Mouse (Mus musculus) cerebellum, adult 2 months (tissue): ENCODE measurements around the gene Aff3. TPM values are rescaled to one million over a fixed set of nuclear protein-coding genes. Genes with fewer than 3 reads are reported as not detected.

ENCODE experiments used
- DNase-seq, 2 experiments: peaks; one replicate each; pipeline ENCODE4 v3.0.0; 2021
- H3K27ac ChIP-seq: fragments of 200-500 bp; 2 replicates; pipeline ENCODE4 v1.5.1; 2012; ENCODE audit warnings: low read length, control low read depth, inconsistent platforms; ENCODE audit not compliant: insufficient read depth
- H3K27me3 ChIP-seq: fragments of 200-500 bp; 2 replicates; pipeline ENCODE4 v1.6.1; 2012; ENCODE audit warnings: inconsistent platforms, mild to moderate bottlenecking, low read length, moderate library complexity; ENCODE audit not compliant: control insufficient read depth, insufficient read depth
- H3K4me1 ChIP-seq: fragments of 200-500 bp; 2 replicates; pipeline ENCODE4 v1.6.1; 2011; ENCODE audit warnings: low read length; ENCODE audit not compliant: control insufficient read depth, insufficient read depth
- H3K4me3 ChIP-seq: fragments of 200-500 bp; replicated peaks from 2 replicates; pipeline ENCODE3; 2011; ENCODE audit warnings: mild to moderate bottlenecking, low read depth, low read length, control low read depth; ENCODE audit not compliant: insufficient read depth
- CTCF ChIP-seq: fragments of 200-500 bp; IDR thresholded peaks from 2 replicates; pipeline ENCODE4 v1.5.1; 2011; ENCODE audit warnings: low read depth, mild to moderate bottlenecking, control low read depth, low read length, moderate library complexity, borderline replicate concordance; ENCODE audit not compliant: insufficient read depth
- POLR2A ChIP-seq: fragments of 200-500 bp; IDR thresholded peaks from 2 replicates; pipeline ENCODE4 v1.6.1; 2011; ENCODE audit warnings: low read length, control low read depth, borderline replicate concordance; ENCODE audit not compliant: insufficient read depth
- WGBS: fragments of 180-500 bp; shearing (Covaris S2); methylation state at CpG from one replicate; pipeline ENCODE4 v1.1.7; 2018; 5-methylcytosine and 5-hydroxymethylcytosine counted together
- polyA plus RNA-seq: library from polyadenylated mRNA; depleted of rRNA; stranded (reverse); fragments of >200 nt; gene quantifications from 2 replicates; pipeline ENCODE4 v1.2.3, GENCODE M21; 2012

Aff3 gene
- polyA plus RNA-seq, 1 experiment: 19.8 TPM

GRCm38 (mm10) chr1:38363856-38364255 is 300.9 kb downstream of the Aff3 start:
- WGBS: 98% methylated on average over 2 of the region's 2 CpGs
- Histone ChIP-seq H3K27me3 (no peaks in the 10 kb centered on the region), H3K27ac (no peak overlapping the region), H3K4me3 (no peak overlapping the region), H3K4me1 (peaks cover 14% of the 10 kb centered on the region)
- no peak for DNase-seq
- no peak for TF ChIP-seq POLR2A

- WGBS: 86% methylated on average over 3 of the region's 3 CpGs
- no peak for DNase-seq
- peaks cover 11% of the 10 kb centered on the region for H3K4me1 ChIP-seq
- H3K4me3 ChIP-seq: no peak overlapping the region
- no peak for TF ChIP-seq CTCF
- no peak overlapping the region for H3K27ac ChIP-seq
- H3K27me3 ChIP-seq: no peaks in the 10 kb centered on the region
Measured at GRCm38 (mm10) chr1:38362275-38362674, 302.5 kb downstream of the Aff3 start.

- Histone ChIP-seq H3K4me1 (peaks cover 11% of the 10 kb centered on the region), H3K27ac (no peak overlapping the region), H3K27me3 (no peaks in the 10 kb centered on the region), H3K4me3 (no peak overlapping the region)
- TF ChIP-seq CTCF (no peak), POLR2A (no peak)
- 30% methylated on average over 26 of the region's 26 CpGs for WGBS
- peak; percentile 22 to 27 for DNase-seq
Measured at GRCm38 (mm10) chr1:38358797-38359349, 305.9 kb downstream of the Aff3 start.

DNA sequence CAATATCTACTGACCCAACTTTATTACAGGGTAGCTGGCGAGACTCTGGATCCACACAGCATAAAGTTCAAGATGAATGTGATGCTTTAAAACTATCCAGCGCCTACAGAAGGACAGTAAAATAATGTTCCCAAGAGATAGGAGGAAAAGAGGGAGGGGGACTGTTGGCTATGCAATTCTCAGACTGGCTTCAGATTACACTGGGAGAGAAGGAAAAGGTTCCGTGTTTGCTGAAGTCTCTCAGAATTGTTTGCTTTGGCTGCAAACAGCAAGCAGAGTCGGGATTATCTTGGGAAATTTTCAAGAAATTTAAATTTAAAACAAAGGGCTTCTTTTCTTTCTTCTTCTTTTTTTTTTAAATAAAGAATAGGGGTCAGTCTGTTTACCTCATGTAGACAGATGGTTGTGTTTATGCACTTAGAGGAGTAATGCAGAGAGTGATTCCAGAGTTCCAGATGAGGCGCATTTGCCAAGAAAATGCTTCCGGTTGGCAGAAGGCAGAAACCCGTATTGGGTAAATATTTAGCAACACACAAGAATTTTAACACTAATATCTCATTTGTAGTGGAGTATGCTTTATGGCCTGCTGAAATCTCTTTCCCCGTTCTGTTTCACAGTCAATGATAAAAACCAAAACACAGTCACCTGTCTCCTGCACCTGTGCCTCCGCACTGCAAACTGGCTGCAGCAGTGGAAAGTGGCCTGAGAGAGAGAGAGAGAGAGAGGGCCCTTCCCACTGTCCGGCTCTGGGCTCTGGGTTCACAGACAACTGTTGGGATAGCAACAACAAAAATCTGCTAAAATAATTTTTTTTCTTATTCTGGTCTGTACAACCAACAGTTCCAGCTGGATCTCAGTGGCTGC is 306.6 kb downstream of the Aff3 start:
- H3K4me3 ChIP-seq: no peak overlapping the region
- 67% methylated on average over 10 of the region's 10 CpGs for WGBS
- H3K27ac ChIP-seq: no peak overlapping the region
- H3K27me3 ChIP-seq: no peaks in the 10 kb centered on the region
- TF ChIP-seq CTCF (no peak), POLR2A (no peak)
- no peak for DNase-seq
- peaks cover 11% of the 10 kb centered on the region for H3K4me1 ChIP-seq

GRCm38 (mm10) chr1:38354585-38354984 is 310.2 kb downstream of the Aff3 start:
- 89% methylated on average over 4 of the region's 4 CpGs for WGBS
- no peaks in the 10 kb centered on the region for H3K27me3 ChIP-seq
- no peak overlapping the region for H3K4me3 ChIP-seq
- no peak overlapping the region for H3K27ac ChIP-seq
- DNase-seq: no peak
- no peak for TF ChIP-seq CTCF
- no peak for TF ChIP-seq POLR2A
- H3K4me1 ChIP-seq: peaks cover 6% of the 10 kb centered on the region; the same call in 1 of the 2 replicates

DNA sequence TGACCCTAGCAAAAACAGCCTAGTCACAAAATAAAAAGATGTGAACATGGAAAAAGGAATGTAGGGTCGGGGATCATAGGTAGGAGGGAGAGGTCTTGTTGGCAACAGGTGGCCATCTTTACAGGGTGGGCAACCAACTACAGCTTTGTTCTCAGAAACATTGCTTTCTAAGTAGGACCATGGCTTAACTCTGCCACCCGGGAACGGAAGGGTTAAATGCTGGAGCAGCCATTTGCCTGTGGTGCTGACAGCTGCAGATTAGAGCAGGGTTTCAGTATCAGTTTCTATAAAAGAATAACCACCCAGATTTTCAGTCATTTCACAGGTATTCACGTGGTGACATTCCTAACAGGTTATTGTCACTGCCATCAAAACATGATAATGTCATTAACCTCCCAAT is 317.4 kb downstream of the Aff3 start:
- no peak for DNase-seq
- H3K4me1 ChIP-seq: no peaks in the 10 kb centered on the region
- H3K27me3 ChIP-seq: no peaks in the 10 kb centered on the region
- no peak overlapping the region for H3K4me3 ChIP-seq
- 85% methylated on average over 4 of the region's 4 CpGs for WGBS
- no peak for TF ChIP-seq POLR2A
- TF ChIP-seq CTCF: no peak
- no peak overlapping the region for H3K27ac ChIP-seq

GRCm38 (mm10) chr1:38334206-38334605 is 330.5 kb downstream of the Aff3 start:
- WGBS: 6% methylated on average over 7 of the region's 7 CpGs
- Histone ChIP-seq H3K27me3 (no peaks in the 10 kb centered on the region), H3K4me3 (peak overlapping the region; percentile 2), H3K4me1 (peaks cover 11% of the 10 kb centered on the region), H3K27ac (peak overlapping the region; percentile 51)
- TF ChIP-seq POLR2A: no peak
- no peak for TF ChIP-seq CTCF
- peak; percentile 66 to 84 for DNase-seq

DNA sequence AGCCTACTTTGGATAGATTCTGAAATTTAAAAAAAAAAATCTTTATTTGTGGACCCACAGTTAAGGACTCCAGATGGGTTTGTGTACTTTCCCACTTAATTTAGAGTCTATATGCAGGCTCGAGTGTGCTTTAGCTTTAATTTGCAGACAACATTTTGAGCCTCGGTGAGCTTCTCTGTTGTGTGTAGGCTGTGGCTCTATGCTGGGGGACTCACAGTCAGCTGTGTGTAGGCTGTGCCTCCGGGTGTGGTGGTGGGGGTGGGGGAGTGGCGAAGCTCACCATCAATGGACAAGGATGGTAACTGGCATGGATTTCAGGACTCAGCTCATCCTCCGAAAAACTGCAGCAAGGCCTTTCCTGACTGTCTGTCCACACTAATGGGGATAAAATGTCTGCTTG is 331.8 kb downstream of the Aff3 start:
- peaks cover 11% of the 10 kb centered on the region for H3K4me1 ChIP-seq
- DNase-seq: no peak
- 86% methylated on average over 5 of the region's 5 CpGs for WGBS

More for the DNA sequence above, 331.8 kb downstream of the Aff3 start:
- no peak overlapping the region for H3K27ac ChIP-seq
- H3K4me3 ChIP-seq: no peak overlapping the region
- TF ChIP-seq CTCF (no peak), POLR2A (no peak)
- no peaks in the 10 kb centered on the region for H3K27me3 ChIP-seq
